Mouse (Mus musculus) stomach, postnatal 0 days (tissue): ENCODE measurements around the gene Iqcd. TPM values are rescaled to one million over a fixed set of nuclear protein-coding genes. Genes with fewer than 3 reads are reported as not detected.

ENCODE experiments used
- ATAC-seq: fragments of 200-750 bp; cut with Nextera tagmentation; 2 replicates; pipeline ENCODE4 v1.8.0; 2017; ENCODE audit not compliant: low FRiP score, low TSS enrichment
- DNase-seq: peaks from one replicate; pipeline ENCODE4 v3.0.0-alpha.2; 2016; ENCODE audit warnings: low spot score
- H3K27ac ChIP-seq: fragments of 300-500 bp; sonication (generic); replicated peaks from 2 replicates; pipeline ENCODE4 v1.5.1; 2014; ENCODE audit warnings: mild to moderate bottlenecking, control low read depth
- H3K27me3 ChIP-seq: fragments of 300-500 bp; sonication (generic); 2 replicates; pipeline ENCODE4 v1.6.1; 2014; ENCODE audit warnings: low read length; ENCODE audit not compliant: control insufficient read depth, insufficient read depth
- H3K36me3 ChIP-seq: fragments of 300-500 bp; sonication (generic); 2 replicates; pipeline ENCODE4 v1.6.1; 2014; ENCODE audit warnings: low read length, mixed read lengths; ENCODE audit not compliant: control insufficient read depth, insufficient read depth
- H3K4me1 ChIP-seq: fragments of 300-500 bp; sonication (generic); replicated peaks from 2 replicates; pipeline ENCODE4 v1.6.1; 2014; ENCODE audit warnings: antibody characterized with exemption; ENCODE audit not compliant: control insufficient read depth, insufficient read depth
- H3K4me2 ChIP-seq: fragments of 300-500 bp; sonication (generic); replicated peaks from 2 replicates; pipeline ENCODE4 v1.6.1; 2014; ENCODE audit warnings: low read depth, mild to moderate bottlenecking, control low read depth, moderate library complexity
- H3K4me3 ChIP-seq: fragments of 300-500 bp; sonication (generic); 2 replicates; pipeline ENCODE4 v1.5.1; 2014; ENCODE audit warnings: low read depth, low read length, control low read depth
- H3K9ac ChIP-seq: fragments of 300-500 bp; sonication (generic); 2 replicates; pipeline ENCODE4 v1.6.1; 2014; ENCODE audit warnings: mild to moderate bottlenecking, low read length, control low read depth, mixed read lengths
- H3K9me3 ChIP-seq: fragments of 300-500 bp; sonication (generic); 2 replicates; pipeline ENCODE4 v1.6.1; 2016; ENCODE audit warnings: low read length; ENCODE audit not compliant: control insufficient read depth
- CTCF ChIP-seq: IDR thresholded peaks from 2 replicates; pipeline ENCODE4 v1.5.1; 2016; ENCODE audit warnings: antibody characterized with exemption, low read depth, mild to moderate bottlenecking, moderate library complexity
- EP300 ChIP-seq: optimal IDR thresholded peaks from 2 replicates; pipeline ENCODE3; 2016; ENCODE audit warnings: antibody characterized with exemption
- WGBS: fragments of 180-500 bp; shearing (Covaris S2); extraction: QIAGEN DNeasy Blood & Tissue Kit; methylation state at CpG from one replicate; pipeline ENCODE4 v1.1.7; 2014; 5-methylcytosine and 5-hydroxymethylcytosine counted together
- polyA plus RNA-seq: library from polyadenylated mRNA; unstranded; fragments of >200 nt; fragmentation: Nextera tagmentation; extraction: Ambion mirVana; gene quantifications from 2 replicates; pipeline ENCODE4 v1.2.1, GENCODE M21; 2015

Gene Iqcd
- 0.25 and 0.36 TPM in 2 replicates for polyA plus RNA-seq

- peak; percentile 49 for TF ChIP-seq CTCF
- no peak for TF ChIP-seq EP300
- under 1% methylated on average over 34 of the region's 35 CpGs for WGBS
- peaks cover 12% of the 10 kb centered on the region; the same call in 1 of the 2 replicates for H3K36me3 ChIP-seq
- no peaks in the 10 kb centered on the region for H3K9me3 ChIP-seq
- H3K4me2 ChIP-seq: peak within 1 kb of the TSS; percentile 94
- H3K27ac ChIP-seq: peak within 1 kb of the TSS; percentile 80
- ATAC-seq (peak; percentile 97), DNase-seq (peak; percentile 99)
- peaks cover 2% of the 10 kb centered on the region; the same call in 1 of the 2 replicates for H3K4me1 ChIP-seq
- peak within 1 kb of the TSS; percentile 87 for H3K4me3 ChIP-seq
- H3K9ac ChIP-seq: peak within 1 kb of the TSS; percentile 85
- no peaks in the 10 kb centered on the region for H3K27me3 ChIP-seq
Measured at GRCm38 (mm10) chr5:120588569-120589094, at the start of gene Iqcd, which contains the start of gene Tpcn1. Gene Iqcd, plus strand, starts transcription at chr5:120589016. Gene Tpcn1, minus strand, starts transcription at chr5:120588673.

- H3K9me3 ChIP-seq: no peaks in the 10 kb centered on the region
- H3K36me3 ChIP-seq: peaks cover 16% of the 10 kb centered on the region
- H3K4me1 ChIP-seq: no peaks in the 10 kb centered on the region
- no peaks in the 10 kb centered on the region for H3K27me3 ChIP-seq
- no peak overlapping the region for H3K4me2 ChIP-seq
- DNase-seq: no peak
- 68% methylated on average over 11 of the region's 11 CpGs for WGBS
- no peak overlapping the region for H3K9ac ChIP-seq
- 0 out of 2 replicates have a peak, but pooled peaks have one; percentile 27 for ATAC-seq
- TF ChIP-seq EP300 (no peak), CTCF (no peak)
- H3K4me3 ChIP-seq: no peak overlapping the region
- H3K27ac ChIP-seq: no peak overlapping the region
Measured at GRCm38 (mm10) chr5:120548236-120548850, 40.5 kb upstream of the Iqcd start.

- no peak overlapping the region for H3K27ac ChIP-seq
- no peaks in the 10 kb centered on the region for H3K4me1 ChIP-seq
- DNase-seq (peak; percentile 53), ATAC-seq (peak; percentile 69)
- H3K4me2 ChIP-seq: no peak overlapping the region
- 73% methylated on average over 5 of the region's 5 CpGs for WGBS
- H3K27me3 ChIP-seq: no peaks in the 10 kb centered on the region
- H3K9me3 ChIP-seq: no peaks in the 10 kb centered on the region
- H3K36me3 ChIP-seq: peaks cover 20% of the 10 kb centered on the region
- H3K9ac ChIP-seq: no peak overlapping the region
- no peak overlapping the region for H3K4me3 ChIP-seq
- TF ChIP-seq EP300: no peak
- TF ChIP-seq CTCF: no peak
Measured at GRCm38 (mm10) chr5:120550137-120550536, 38.7 kb upstream of the Iqcd start.

- no peak for ATAC-seq
- WGBS: 94% methylated on average over 5 of the region's 5 CpGs
- Histone ChIP-seq H3K36me3 (peaks cover 22% of the 10 kb centered on the region), H3K9ac (no peak overlapping the region), H3K4me2 (no peak overlapping the region), H3K4me3 (no peak overlapping the region), H3K9me3 (no peaks in the 10 kb centered on the region), H3K27ac (no peak overlapping the region), H3K27me3 (no peaks in the 10 kb centered on the region), H3K4me1 (no peaks in the 10 kb centered on the region)
- no peak for DNase-seq
- TF ChIP-seq EP300: no peak
- TF ChIP-seq CTCF: no peak
Measured at GRCm38 (mm10) chr5:120550673-120551072, 38.1 kb upstream of the Iqcd start.

- no peak overlapping the region for H3K9ac ChIP-seq
- no peak overlapping the region for H3K4me3 ChIP-seq
- 89% methylated on average over 24 of the region's 24 CpGs for WGBS
- no peak overlapping the region for H3K4me2 ChIP-seq
- TF ChIP-seq EP300: no peak
- TF ChIP-seq CTCF: no peak
- no peaks in the 10 kb centered on the region for H3K9me3 ChIP-seq
- H3K27ac ChIP-seq: no peak overlapping the region
- H3K27me3 ChIP-seq: no peaks in the 10 kb centered on the region
- DNase-seq (no peak), ATAC-seq (no peak)
- peaks cover 22% of the 10 kb centered on the region; the same call in 1 of the 2 replicates for H3K36me3 ChIP-seq
- no peaks in the 10 kb centered on the region for H3K4me1 ChIP-seq
Measured at GRCm38 (mm10) chr5:120555871-120556270, 32.9 kb upstream of the Iqcd start.

- ATAC-seq: no peak
Measured at GRCm38 (mm10) chr5:120558041-120558440, 30.8 kb upstream of the Iqcd start.

More at GRCm38 (mm10) chr5:120558041-120558440, 30.8 kb upstream of the Iqcd start:
- 75% methylated on average over 8 of the region's 8 CpGs for WGBS
- H3K4me3 ChIP-seq: no peak overlapping the region
- no peak overlapping the region for H3K9ac ChIP-seq
- no peak overlapping the region for H3K4me2 ChIP-seq
- DNase-seq: no peak
- H3K27me3 ChIP-seq: no peaks in the 10 kb centered on the region
- H3K4me1 ChIP-seq: no peaks in the 10 kb centered on the region
- TF ChIP-seq CTCF (no peak), EP300 (no peak)
- peaks cover 15% of the 10 kb centered on the region; the same call in 1 of the 2 replicates for H3K36me3 ChIP-seq
- no peak overlapping the region for H3K27ac ChIP-seq
- H3K9me3 ChIP-seq: no peaks in the 10 kb centered on the region
